Mouse (Mus musculus): ENCODE measurements around the gene Chac2.
"Not testable (repeated sequence)": the region's sequence is repeated elsewhere in the genome, so short reads cannot be mapped to it uniquely, and the experiment has no call there.

The Chac2 gene

GRCm38 (mm10) chr11:30985877-30986624, at the start of gene Chac2:
TSS of gene Chac2 (minus strand) at chr11:30986350.
- DNase-seq (ENCODE audit: low spot score): peak; percentile 97

GRCm38 (mm10) chr11:31034958-31035357, 48.8 kb upstream of the Chac2 start:
- no peak for DNase-seq (ENCODE audit: low spot score)

- not testable (repeated sequence) for DNase-seq (ENCODE audit: low spot score)
Observed at GRCm38 (mm10) chr11:31017466-31017865, 31.3 kb upstream of the Chac2 start.

GRCm38 (mm10) chr11:31009668-31010067, 23.5 kb upstream of the Chac2 start:
- not testable (repeated sequence) for DNase-seq (ENCODE audit: low spot score)

- DNase-seq (ENCODE audit: low spot score): no peak
Observed at GRCm38 (mm10) chr11:31001169-31001908, 15.2 kb upstream of the Chac2 start.

GRCm38 (mm10) chr11:31000028-31000427, 13.9 kb upstream of the Chac2 start:
- no peak for DNase-seq (ENCODE audit: low spot score)

- DNase-seq (ENCODE audit: low spot score): no peak
Observed at GRCm38 (mm10) chr11:30998704-30999103, 12.6 kb upstream of the Chac2 start.

- DNase-seq (ENCODE audit: low spot score): no peak
Observed at GRCm38 (mm10) chr11:30998199-30998598, 12.0 kb upstream of the Chac2 start.

GRCm38 (mm10) chr11:30996670-30997069, 10.5 kb upstream of the Chac2 start:
- no peak for DNase-seq (ENCODE audit: low spot score)

- DNase-seq (ENCODE audit: low spot score): no peak
Observed at GRCm38 (mm10) chr11:30986625-30987017, 471 bp upstream of the Chac2 start.

- no peak for DNase-seq (ENCODE audit: low spot score)
Observed at GRCm38 (mm10) chr11:30985237-30985636, 913 bp downstream of the Chac2 start.

GRCm38 (mm10) chr11:30954279-30954725, 31.8 kb downstream of the Chac2 start, which contains the start of gene Erlec1:
TSS of gene Erlec1 (minus strand) at chr11:30954335.
- peak; percentile 95 for DNase-seq (ENCODE audit: low spot score)

- DNase-seq (ENCODE audit: low spot score): peak; percentile 65
Observed at GRCm38 (mm10) chr11:30953469-30954154, 32.5 kb downstream of the Chac2 start.

- no peak for DNase-seq (ENCODE audit: low spot score)
Observed at GRCm38 (mm10) chr11:30952829-30953228, 33.3 kb downstream of the Chac2 start.

- peak; percentile 70 for DNase-seq (ENCODE audit: low spot score)
Observed at GRCm38 (mm10) chr11:30943522-30943921, 42.6 kb downstream of the Chac2 start.

GRCm38 (mm10) chr11:30928498-30928897, 57.7 kb downstream of the Chac2 start:
- no peak for DNase-seq (ENCODE audit: low spot score)

GRCm38 (mm10) chr11:30928079-30928478, 58.1 kb downstream of the Chac2 start:
- DNase-seq (ENCODE audit: low spot score): no peak

Measured in MN1 (cell line).